Mouse (Mus musculus): ENCODE measurements around the gene Irs2. TPM values are rescaled to one million over a fixed set of nuclear protein-coding genes. Genes with fewer than 3 reads are reported as not detected.

The Irs2 gene
- total and polyA plus RNA-seq, 2 experiments from 2014 or later = 1.6 to 39.3 TPM

GRCm38 (mm10) chr8:10980876-10981275 is 27.4 kb downstream of the Irs2 start:
- ATAC-seq (ENCODE audit: insufficient read depth, low read depth) = 0 out of 2 replicates have a peak, but pooled peaks have one; percentile 10
- Histone ChIP-seq H3K4me3 (ENCODE audit: low read depth, low read length) (no peak overlapping the region), H3K9ac (replicated peaks; ENCODE audit: low read depth, low read length) (no peak overlapping the region), H3K4me2 (ENCODE audit: low read depth, low read length) (no peak overlapping the region), H3K36me3 (replicated peaks; ENCODE audit: control insufficient read depth, insufficient read depth, low read length) (peaks cover 21% of the 10 kb centered on the region), H3K27ac (ENCODE audit: low read depth) (no peak overlapping the region), H3K27me3 (ENCODE audit: control insufficient read depth, insufficient read depth, low read length) (0 out of 2 replicates have a peak, but pooled peaks cover 10% of the 10 kb centered on the region), H3K9me3 (replicated peaks; ENCODE audit: control insufficient read depth, low read length) (no peaks in the 10 kb centered on the region), H3K4me1 (ENCODE audit: control insufficient read depth, insufficient read depth) (peaks cover 16% of the 10 kb centered on the region; the same call in 1 of the 2 replicates)
- whole genome bisulfite sequencing = 86% methylated on average over 6 of the region's 6 CpGs
- DNase-seq (ENCODE audit: low spot score) = no peak
- no peak for TF ChIP-seq CTCF (IDR thresholded peaks at IDR 0.05; ENCODE audit: low read depth)
- no peak for TF ChIP-seq EP300 (IDR thresholded peaks at IDR 0.05; ENCODE audit: low read depth)

DNA sequence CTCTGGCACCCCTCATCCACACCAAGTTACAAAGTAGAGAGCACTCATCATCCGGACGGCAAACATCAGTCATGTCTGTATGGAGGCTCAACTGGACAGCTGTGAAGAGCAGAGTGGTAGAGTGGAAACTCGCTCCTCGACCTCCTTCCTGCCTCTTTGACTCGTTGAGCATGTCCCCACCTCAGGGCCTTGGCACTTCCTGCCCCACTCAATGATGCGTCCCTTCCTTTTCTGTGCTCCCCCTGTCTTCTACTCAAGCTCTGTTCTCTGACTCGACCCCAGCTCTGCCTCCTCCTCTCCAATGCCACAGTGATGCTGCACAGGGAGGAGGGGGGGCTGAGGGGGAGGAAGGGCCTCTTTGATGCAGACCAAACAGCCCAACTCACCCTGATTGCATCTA is 28.3 kb downstream of the Irs2 start:
- Histone ChIP-seq H3K27ac (ENCODE audit: low read depth) (no peak overlapping the region), H3K4me1 (ENCODE audit: control insufficient read depth, insufficient read depth) (peaks cover 16% of the 10 kb centered on the region; the same call in 1 of the 2 replicates), H3K9me3 (replicated peaks; ENCODE audit: control insufficient read depth, low read length) (no peaks in the 10 kb centered on the region), H3K4me3 (ENCODE audit: low read depth, low read length) (no peak overlapping the region), H3K9ac (replicated peaks; ENCODE audit: low read depth, low read length) (no peak overlapping the region), H3K36me3 (replicated peaks; ENCODE audit: control insufficient read depth, insufficient read depth, low read length) (peaks cover 13% of the 10 kb centered on the region), H3K4me2 (ENCODE audit: low read depth, low read length) (no peak overlapping the region), H3K27me3 (ENCODE audit: control insufficient read depth, insufficient read depth, low read length) (0 out of 2 replicates have a peak, but pooled peaks cover 10% of the 10 kb centered on the region)
- DNase-seq (ENCODE audit: low spot score) (no peak), ATAC-seq (ENCODE audit: insufficient read depth, low read depth) (no peak)
- TF ChIP-seq EP300 (IDR thresholded peaks at IDR 0.05; ENCODE audit: low read depth) (no peak), CTCF (IDR thresholded peaks at IDR 0.05; ENCODE audit: low read depth) (no peak)
- 46% methylated on average over 7 of the region's 7 CpGs for WGBS

DNA sequence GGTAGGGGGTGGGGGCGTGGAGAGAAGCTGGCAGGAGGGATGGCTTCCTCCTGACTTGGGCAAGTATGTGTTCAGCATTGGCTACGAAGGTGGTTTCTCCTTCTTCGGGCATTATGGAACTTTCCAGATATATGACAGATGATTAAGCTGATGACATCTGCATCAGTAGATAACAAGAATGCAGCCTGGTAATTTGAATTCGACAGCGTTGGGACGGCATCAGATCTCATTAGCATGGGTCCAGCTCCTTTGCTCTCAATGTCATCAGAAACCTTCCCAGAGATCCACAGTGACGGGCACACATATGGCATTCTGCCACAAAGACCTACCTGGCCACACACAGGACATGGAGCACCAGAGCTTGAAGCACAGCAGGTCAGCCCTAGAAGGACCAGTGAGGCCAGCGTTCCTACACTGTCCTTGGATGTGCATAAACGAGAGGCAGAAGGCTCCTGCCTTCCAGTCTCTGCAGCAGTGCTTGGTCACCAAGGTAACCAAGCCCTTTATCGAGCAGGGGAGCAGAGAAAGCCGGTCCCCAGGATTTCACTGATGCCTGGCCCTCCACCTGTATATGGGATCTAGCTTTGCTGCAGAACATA is 29.0 kb downstream of the Irs2 start:
- ATAC-seq (ENCODE audit: insufficient read depth, low read depth) = no peak
- Histone ChIP-seq H3K4me2 (ENCODE audit: low read depth, low read length) (no peak overlapping the region), H3K4me3 (ENCODE audit: low read depth, low read length) (no peak overlapping the region), H3K9me3 (replicated peaks; ENCODE audit: control insufficient read depth, low read length) (no peaks in the 10 kb centered on the region), H3K27me3 (ENCODE audit: control insufficient read depth, insufficient read depth, low read length) (0 out of 2 replicates have a peak, but pooled peaks cover 10% of the 10 kb centered on the region), H3K4me1 (ENCODE audit: control insufficient read depth, insufficient read depth) (peaks cover 19% of the 10 kb centered on the region; the same call in 1 of the 2 replicates), H3K9ac (replicated peaks; ENCODE audit: low read depth, low read length) (no peak overlapping the region), H3K36me3 (replicated peaks; ENCODE audit: control insufficient read depth, insufficient read depth, low read length) (peaks cover 7% of the 10 kb centered on the region; the same call in 1 of the 2 replicates), H3K27ac (ENCODE audit: low read depth) (no peak overlapping the region)
- 68% methylated on average over 11 of the region's 11 CpGs for WGBS
- no peak for DNase-seq (ENCODE audit: low spot score)
- no peak for TF ChIP-seq CTCF (IDR thresholded peaks at IDR 0.05; ENCODE audit: low read depth)

DNA sequence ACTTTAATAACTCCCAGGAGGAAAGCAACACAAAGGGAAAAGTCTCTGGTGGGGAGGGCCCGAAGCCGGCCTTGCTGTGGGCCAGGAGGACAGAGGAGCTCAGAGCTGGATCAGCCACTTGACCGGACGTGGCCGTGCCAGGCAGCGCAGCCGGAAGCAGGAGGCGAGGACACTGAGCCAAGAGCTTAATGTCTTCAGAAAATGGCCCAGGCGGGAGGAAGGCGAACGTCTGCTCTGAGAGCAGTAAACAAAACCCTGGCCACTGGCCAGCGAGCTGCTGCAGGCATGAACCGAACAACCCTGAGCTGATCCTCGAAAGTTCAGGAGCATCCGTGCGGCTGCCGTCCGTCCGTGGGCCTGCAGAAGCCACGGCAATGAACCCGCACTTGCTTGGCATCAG is 29.9 kb downstream of the Irs2 start:
- ATAC-seq (ENCODE audit: insufficient read depth, low read depth) (0 out of 2 replicates have a peak, but pooled peaks have one; percentile 12), DNase-seq (ENCODE audit: low spot score) (no peak)
- Histone ChIP-seq H3K27me3 (ENCODE audit: control insufficient read depth, insufficient read depth, low read length) (0 out of 2 replicates have a peak, but pooled peaks cover 10% of the 10 kb centered on the region), H3K27ac (ENCODE audit: low read depth) (peak overlapping the region; percentile 17; the same call in 1 of the 2 replicates), H3K9me3 (replicated peaks; ENCODE audit: control insufficient read depth, low read length) (no peaks in the 10 kb centered on the region), H3K36me3 (replicated peaks; ENCODE audit: control insufficient read depth, insufficient read depth, low read length) (peaks cover 1% of the 10 kb centered on the region; the same call in 1 of the 2 replicates), H3K4me2 (ENCODE audit: low read depth, low read length) (no peak overlapping the region), H3K4me3 (ENCODE audit: low read depth, low read length) (no peak overlapping the region), H3K4me1 (ENCODE audit: control insufficient read depth, insufficient read depth) (peaks cover 19% of the 10 kb centered on the region; the same call in 1 of the 2 replicates), H3K9ac (replicated peaks; ENCODE audit: low read depth, low read length) (no peak overlapping the region)
- WGBS = 47% methylated on average over 21 of the region's 21 CpGs
- TF ChIP-seq CTCF (IDR thresholded peaks at IDR 0.05; ENCODE audit: low read depth) = no peak
- TF ChIP-seq EP300 (IDR thresholded peaks at IDR 0.05; ENCODE audit: low read depth) = no peak

GRCm38 (mm10) chr8:10977742-10978376 is 30.4 kb downstream of the Irs2 start:
- Histone ChIP-seq H3K27me3 (ENCODE audit: control insufficient read depth, insufficient read depth, low read length) (0 out of 2 replicates have a peak, but pooled peaks cover 10% of the 10 kb centered on the region), H3K9me3 (replicated peaks; ENCODE audit: control insufficient read depth, low read length) (no peaks in the 10 kb centered on the region), H3K36me3 (replicated peaks; ENCODE audit: control insufficient read depth, insufficient read depth, low read length) (no peaks in the 10 kb centered on the region), H3K4me1 (ENCODE audit: control insufficient read depth, insufficient read depth) (peaks cover 19% of the 10 kb centered on the region; the same call in 1 of the 2 replicates), H3K27ac (ENCODE audit: low read depth) (peak overlapping the region; percentile 1; the same call in 1 of the 2 replicates), H3K4me2 (ENCODE audit: low read depth, low read length) (no peak overlapping the region), H3K9ac (replicated peaks; ENCODE audit: low read depth, low read length) (no peak overlapping the region), H3K4me3 (ENCODE audit: low read depth, low read length) (no peak overlapping the region)
- TF ChIP-seq CTCF (IDR thresholded peaks at IDR 0.05; ENCODE audit: low read depth) (no peak), EP300 (IDR thresholded peaks at IDR 0.05; ENCODE audit: low read depth) (no peak)
- 37% methylated on average over 7 of the region's 7 CpGs for WGBS
- ATAC-seq (ENCODE audit: insufficient read depth, low read depth) = 0 out of 2 replicates have a peak, but pooled peaks have one; percentile 15
- DNase-seq (ENCODE audit: low spot score) = no peak

All from heart, postnatal 0 days (tissue).